Mouse (Mus musculus) left cerebral cortex, adult 9 months (tissue): ENCODE measurements at regions not wholly inside any gene's neighbourhood (a gene's known extent, or its start where the extent isn't known, plus 50 kb on each side); places are given as distances from the start of the nearest gene placed in this dataset.

ENCODE experiments used
- DNase-seq, 2 experiments: peaks; one replicate each; pipeline ENCODE4 v3.0.0; 2022; ENCODE audit warnings: low spot score in 2 of 2

GRCm38 (mm10) chr11:38618707-38619106, 1382.9 kb upstream of the Tenm2 start:
- no peak for DNase-seq

GRCm38 (mm10) chr11:38600971-38601370, 1365.2 kb upstream of the Tenm2 start:
- peak in 1 of 2 experiments; percentile 14 for DNase-seq

- no peak for DNase-seq
Observed at GRCm38 (mm10) chr11:38568515-38568914, 1332.8 kb upstream of the Tenm2 start.

- no peak for DNase-seq
Observed at GRCm38 (mm10) chr11:38543893-38544292, 1308.1 kb upstream of the Tenm2 start.

- no peak for DNase-seq
Observed at GRCm38 (mm10) chr11:38540097-38540496, 1304.3 kb upstream of the Tenm2 start.

- no peak for DNase-seq
Observed at GRCm38 (mm10) chr11:38532282-38532681, 1296.5 kb upstream of the Tenm2 start.

GRCm38 (mm10) chr11:38509676-38510075, 1273.9 kb upstream of the Tenm2 start:
- DNase-seq: no peak

GRCm38 (mm10) chr11:38464239-38464596, 1228.5 kb upstream of the Tenm2 start:
- no peak for DNase-seq

GRCm38 (mm10) chr11:38463568-38464238, 1227.9 kb upstream of the Tenm2 start:
- no peak for DNase-seq

GRCm38 (mm10) chr11:38443291-38443690, 1207.5 kb upstream of the Tenm2 start:
- no peak for DNase-seq

GRCm38 (mm10) chr11:38410302-38410701, 1174.5 kb upstream of the Tenm2 start:
- DNase-seq: no peak

- DNase-seq: no peak
Observed at GRCm38 (mm10) chr11:38397771-38398170, 1162.0 kb upstream of the Tenm2 start.

- DNase-seq: no peak
Observed at GRCm38 (mm10) chr11:38386958-38387357, 1151.2 kb upstream of the Tenm2 start.

GRCm38 (mm10) chr11:38346442-38346841, 1110.7 kb upstream of the Tenm2 start:
- DNase-seq: no peak

- DNase-seq: no peak
Observed at GRCm38 (mm10) chr11:38335411-38335810, 1099.6 kb upstream of the Tenm2 start.

GRCm38 (mm10) chr11:38297693-38298092, 1061.9 kb upstream of the Tenm2 start:
- DNase-seq: no peak

- DNase-seq: no peak
Observed at GRCm38 (mm10) chr11:38291289-38291688, 1055.5 kb upstream of the Tenm2 start.

- no peak for DNase-seq
Observed at GRCm38 (mm10) chr11:38280961-38281360, 1045.2 kb upstream of the Tenm2 start.
